Mouse (Mus musculus): ENCODE measurements around the gene Il1rn. TPM values are rescaled to one million over a fixed set of nuclear protein-coding genes. Genes with fewer than 3 reads are reported as not detected.

Gene Il1rn
- polyA plus RNA-seq, 1 experiment from 2014 or later = 1.7 TPM

Other genes starting within 250 kb of the Il1rn start
- not detected in 2 replicates for gene Tbpl2, start 240.3 kb upstream of the Il1rn start, polyA plus RNA-seq (2016; fragmentation: Nextera tagmentation; extraction: Ambion mirVana)
- not detected in 2 replicates for gene Il1f8, start 183.7 kb upstream of the Il1rn start, polyA plus RNA-seq (2016; fragmentation: Nextera tagmentation; extraction: Ambion mirVana)
- not detected in 2 replicates for gene Il1f9, start 150.4 kb upstream of the Il1rn start, polyA plus RNA-seq (2016; fragmentation: Nextera tagmentation; extraction: Ambion mirVana)
- not detected in 2 replicates for gene Il1f6, start 121.4 kb upstream of the Il1rn start, polyA plus RNA-seq (2016; fragmentation: Nextera tagmentation; extraction: Ambion mirVana)
- gene Il1f5, start 59.9 kb upstream of the Il1rn start, polyA plus RNA-seq (2016; fragmentation: Nextera tagmentation; extraction: Ambion mirVana) = 0.88 and 1.2 TPM in 2 replicates
- gene Il1f10, start 45.7 kb upstream of the Il1rn start, polyA plus RNA-seq (2016; fragmentation: Nextera tagmentation; extraction: Ambion mirVana) = not detected in 2 replicates
- 0.78 and 2.5 TPM in 2 replicates for gene Psd4, start 30.7 kb downstream of the Il1rn start, polyA plus RNA-seq (2016; fragmentation: Nextera tagmentation; extraction: Ambion mirVana)
- not detected in 2 replicates for gene Pax8, start 138.7 kb downstream of the Il1rn start, polyA plus RNA-seq (2016; fragmentation: Nextera tagmentation; extraction: Ambion mirVana)